28 mouse cellular contexts compared by ENCODE assay signal in the genomic region with DNA sequence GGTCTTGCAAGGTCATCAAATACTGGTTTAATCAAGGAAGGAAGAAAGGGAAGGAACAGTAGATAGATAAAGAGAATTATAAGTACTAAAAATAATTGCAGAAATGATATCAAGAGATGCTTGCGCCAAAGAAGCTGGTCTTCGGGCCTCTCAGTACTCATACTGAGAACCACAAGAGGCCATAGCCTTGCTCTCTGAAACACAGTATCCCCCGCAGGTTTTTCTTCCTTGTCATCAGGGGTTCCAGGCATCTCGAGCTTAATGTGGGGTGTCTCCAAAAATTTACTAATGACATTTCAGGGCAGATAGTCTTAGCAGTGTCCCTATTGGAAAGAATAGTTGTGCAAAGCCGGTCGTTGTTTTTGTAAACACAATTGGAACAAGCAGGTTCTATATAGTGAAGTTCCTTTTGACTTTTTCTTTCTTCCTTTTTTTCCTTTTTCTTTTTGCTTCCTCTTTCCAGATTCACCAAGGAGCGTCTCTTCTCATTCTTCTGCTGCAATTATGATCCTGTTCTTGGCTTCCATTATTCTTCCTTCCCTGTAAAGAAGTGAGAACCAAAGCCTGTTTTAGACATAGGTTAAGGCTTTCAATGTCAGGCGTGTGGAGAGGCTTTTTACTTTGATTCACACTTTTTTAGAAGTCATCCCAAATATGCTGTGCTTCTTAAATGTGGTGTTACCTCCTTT.
DNase-seq lines count a peak whose midpoint lies in the region; ATAC-seq and TF ChIP-seq lines count a peak whose summit lies in the region.
"Had no signal": no experiment of that assay in that cellular context is flagged by ENCODE, and none has a peak within 500 bp of the region (broad histone marks: within the 10 kb centered on the region; RNA-seq: fewer than 3 reads in every experiment).

No protein-coding gene starts in this region.

- H3K36me3 ChIP-seq in macrophage (ENCODE audit: inconsistent target), result no peaks in the 10 kb centered on the region
- no peaks in the 10 kb centered on the region for H3K36me3 ChIP-seq in myocyte (ENCODE audit: control insufficient read depth, insufficient read depth)
- H3K36me3 ChIP-seq: embryonic facial prominence, embryonic 12.5 days; embryonic facial prominence, embryonic 15.5 days; forebrain, embryonic 12.5 days; forebrain, embryonic 15.5 days; heart, embryonic 12.5 days; heart, embryonic 15.5 days; hindbrain, embryonic 10.5 days; hindbrain, embryonic 13.5 days had no signal

- peak overlapping the region; percentile 100 for H3K27ac ChIP-seq in bone marrow macrophage, adult 2 months (ENCODE audit: insufficient read depth, low read depth, low read length)
- H3K27ac ChIP-seq in macrophage, result peak overlapping the region; percentile 79
- H3K27ac ChIP-seq: embryonic facial prominence, embryonic 12.5 days; embryonic facial prominence, embryonic 15.5 days; forebrain, embryonic 12.5 days; forebrain, embryonic 15.5 days; gastrocnemius, adult 2 months; heart, embryonic 15.5 days; hindbrain, embryonic 10.5 days; hindbrain, embryonic 13.5 days had no signal

- no peak for ATAC-seq in erythroid progenitor cell, adult 5-6 weeks (replicated peaks; ENCODE audit: low FRiP score, poor library complexity, severe bottlenecking)
- ATAC-seq: activated CD4-positive, CD25-positive, alpha-beta regulatory T cell, adult 4 months; CD4-positive, CD25-positive, alpha-beta regulatory T cell, adult 4 months; forebrain, embryonic 15.5 days; hindbrain, embryonic 16.5 days had no signal

- H3K4me3 ChIP-seq in bone marrow macrophage, adult 2 months (ENCODE audit: insufficient read depth, low read length), result peak overlapping the region; percentile 38
- H3K4me3 ChIP-seq in macrophage (ENCODE audit: inconsistent target) (peak overlapping the region; percentile 5; the same call in 1 of the 2 replicates), myocyte (no peak overlapping the region)
- H3K4me3 ChIP-seq: embryonic facial prominence, embryonic 12.5 days; embryonic facial prominence, embryonic 15.5 days; forebrain, embryonic 12.5 days; forebrain, embryonic 15.5 days; gastrocnemius, adult 2 months; heart, embryonic 12.5 days; heart, embryonic 15.5 days; hindbrain, embryonic 10.5 days; hindbrain, embryonic 13.5 days had no signal

- peaks cover 33% of the 10 kb centered on the region for H3K4me1 ChIP-seq in bone marrow macrophage, adult 2 months (ENCODE audit: control insufficient read depth, insufficient read depth, low read length)
- H3K4me1 ChIP-seq: embryonic facial prominence, embryonic 12.5 days; embryonic facial prominence, embryonic 15.5 days; forebrain, embryonic 12.5 days; forebrain, embryonic 15.5 days; heart, embryonic 12.5 days; heart, embryonic 15.5 days; hindbrain, embryonic 10.5 days; hindbrain, embryonic 13.5 days had no signal

- no peaks in the 10 kb centered on the region for H3K27me3 ChIP-seq in myocyte (ENCODE audit: control insufficient read depth, insufficient read depth, insufficient read length)
- H3K27me3 ChIP-seq: embryonic facial prominence, embryonic 12.5 days; embryonic facial prominence, embryonic 15.5 days; forebrain, embryonic 12.5 days; forebrain, embryonic 15.5 days; heart, embryonic 12.5 days; heart, embryonic 15.5 days; hindbrain, embryonic 13.5 days had no signal

- H3K79me2 ChIP-seq in macrophage (ENCODE audit: inconsistent target) (no peaks in the 10 kb centered on the region), myocyte (ENCODE audit: control insufficient read depth, insufficient read depth) (no peaks in the 10 kb centered on the region)

- DNase-seq in A20 (ENCODE audit: low read depth, low spot score), result peak; percentile 84
- no peak for DNase-seq in spleen, postnatal 10 days (ENCODE audit: low spot score in 2 of 2)
- no peak for DNase-seq in left cerebral cortex, adult 11 months (ENCODE audit: low spot score)
- DNase-seq: adrenal gland, adult 8-10 months; adrenal gland, postnatal 25 days; cerebellum, adult 18-20 months; cerebellum, adult 9-10 months; cerebellum, postnatal 14 days; gastrocnemius, adult 2 months; gastrocnemius, postnatal 14 days; heart, adult 18-20 months; heart, postnatal 10 days; heart, postnatal 36 days had no signal

- no peak for TF ChIP-seq POLR2A in bone marrow macrophage, adult 2 months (IDR thresholded peaks at IDR 0.05; ENCODE audit: borderline replicate concordance, low read depth, low read length)
- no peak for TF ChIP-seq POLR2A in myocyte (IDR thresholded peaks at IDR 0.05; ENCODE audit: insufficient read length, low read depth)

- peak overlapping the region; percentile 18 for H3K4me2 ChIP-seq in myocyte (ENCODE audit: low read depth)
- H3K4me2 ChIP-seq: embryonic facial prominence, embryonic 12.5 days; embryonic facial prominence, embryonic 15.5 days; forebrain, embryonic 12.5 days; forebrain, embryonic 15.5 days; heart, embryonic 12.5 days; heart, embryonic 15.5 days; hindbrain, embryonic 13.5 days had no signal

- TF ChIP-seq CTCF in bone marrow macrophage, adult 2 months (IDR thresholded peaks at IDR 0.05; ENCODE audit: low read depth, low read length), result no peak

- no peak overlapping the region for H3ac ChIP-seq in myocyte (ENCODE audit: control insufficient read depth, insufficient read length)

- 36% methylated on average over 8 of the region's 8 CpGs for WGBS in macrophage (ENCODE audit: missing documents)

TF ChIP-seq in myocyte, 11 proteins besides CTCF, POLR2A, EP300 and RAD21:
- no peak for TF ChIP-seq MAX (IDR thresholded peaks at IDR 0.05; ENCODE audit: low read depth)
- no peak for TF ChIP-seq USF1 (IDR thresholded peaks at IDR 0.05; ENCODE audit: low read depth)
- no peak for TF ChIP-seq TCF3 (IDR thresholded peaks at IDR 0.05; ENCODE audit: insufficient read length, low read depth)
- TF ChIP-seq TCF12 (IDR thresholded peaks at IDR 0.05; ENCODE audit: insufficient read depth, poor library complexity, severe bottlenecking), result no peak
- TF ChIP-seq CEBPB (IDR thresholded peaks at IDR 0.05; ENCODE audit: insufficient read depth, poor library complexity, severe bottlenecking), result no peak
- no peak for TF ChIP-seq MYOG (IDR thresholded peaks at IDR 0.05; ENCODE audit: control insufficient read depth in 1 of 3, insufficient read depth in 1 of 3, insufficient read length in 2 of 3, low read depth in 2 of 3)
- no peak for TF ChIP-seq E2F4 (IDR thresholded peaks at IDR 0.05; ENCODE audit: insufficient read depth)
- TF ChIP-seq MYOD1 (IDR thresholded peaks at IDR 0.05; ENCODE audit: control insufficient read depth in 1 of 3, insufficient read length in 2 of 3, low read depth in 2 of 3), result no peak
- no peak for TF ChIP-seq REST (IDR thresholded peaks at IDR 0.05; ENCODE audit: insufficient read depth, insufficient read length)
- no peak for TF ChIP-seq POLR2AphosphoS2 (IDR thresholded peaks at IDR 0.05; ENCODE audit: insufficient read length, low read depth)
- no peak for TF ChIP-seq SRF (IDR thresholded peaks at IDR 0.05; ENCODE audit: control insufficient read depth, insufficient read length, low read depth)
